Mouse (Mus musculus) cortical plate, adult 2 months (tissue): ENCODE data around the gene Pramel1. TPM values are rescaled to one million over a fixed set of nuclear protein-coding genes. Genes with fewer than 3 reads are reported as not detected.
A peak's percentile ranks its signal among the peaks of the same experiment; 100 is the strongest.
"Not testable (repeated sequence)": the region's sequence is repeated elsewhere in the genome, so short reads cannot be mapped to it uniquely, and the experiment has no call there.

ENCODE experiments used
- H3K27ac ChIP-seq: fragments of 200-500 bp; 2 replicates; pipeline ENCODE4 v1.5.1; 2012; ENCODE audit warnings: low read length, control low read depth, inconsistent platforms; ENCODE audit not compliant: insufficient read depth
- H3K4me1 ChIP-seq: fragments of 200-500 bp; 2 replicates; pipeline ENCODE4 v1.6.1; 2011; ENCODE audit warnings: low read length; ENCODE audit not compliant: control insufficient read depth, insufficient read depth
- H3K4me3 ChIP-seq: fragments of 200-500 bp; 2 replicates; pipeline ENCODE4 v1.5.1; 2011; ENCODE audit warnings: mild to moderate bottlenecking, low read length, control low read depth; ENCODE audit not compliant: insufficient read depth
- CTCF ChIP-seq: fragments of 200-500 bp; IDR thresholded peaks from 2 replicates; pipeline ENCODE4 v1.5.1; 2011; ENCODE audit warnings: mild to moderate bottlenecking, control low read depth, low read length; ENCODE audit not compliant: insufficient read depth; ENCODE audit errors: extremely low read depth
- POLR2A ChIP-seq: fragments of 200-500 bp; IDR thresholded peaks from 2 replicates; pipeline ENCODE4 v1.6.1; 2011; ENCODE audit warnings: mild to moderate bottlenecking, low read length, control low read depth; ENCODE audit not compliant: insufficient read depth; ENCODE audit errors: extremely low read depth
- polyA plus RNA-seq: library from polyadenylated mRNA; depleted of rRNA; stranded (reverse); fragments of >200 nt; gene quantifications from 2 replicates; pipeline ENCODE4 v1.2.3, GENCODE M21; 2012; rRNA removed

The Pramel1 gene
- polyA plus RNA-seq: 0.06 TPM in 2 replicates

DNA sequence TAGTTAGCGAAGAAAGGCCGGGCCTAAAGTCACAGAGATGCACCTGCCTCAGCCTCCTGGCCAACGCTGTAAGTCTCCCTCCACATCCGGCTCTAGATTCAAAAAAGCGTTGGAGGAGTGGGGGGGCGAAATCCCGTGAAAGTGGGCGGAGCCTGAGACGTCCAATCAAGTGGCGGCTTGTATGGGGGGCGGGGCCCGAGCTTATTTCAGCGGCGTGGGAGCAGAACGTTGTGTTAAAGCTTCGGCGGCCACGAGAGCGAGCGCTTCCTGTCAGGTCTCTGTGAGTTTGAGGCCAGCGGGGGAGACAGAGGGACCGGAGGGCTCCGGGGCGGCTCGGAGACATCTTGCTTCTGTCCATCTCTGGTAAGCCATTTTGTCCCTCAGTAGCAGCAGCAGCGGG is at the start of gene Pramel1:
TSS of gene Pramel1 (plus strand) at position 248 of the 400 bp plus-strand sequence.
- H3K4me3 ChIP-seq: no peak within 1 kb of the TSS
- no peak for TF ChIP-seq CTCF
- no peak for TF ChIP-seq POLR2A
- no peak within 1 kb of the TSS for H3K27ac ChIP-seq
- H3K4me1 ChIP-seq: no peaks in the 10 kb centered on the region

DNA sequence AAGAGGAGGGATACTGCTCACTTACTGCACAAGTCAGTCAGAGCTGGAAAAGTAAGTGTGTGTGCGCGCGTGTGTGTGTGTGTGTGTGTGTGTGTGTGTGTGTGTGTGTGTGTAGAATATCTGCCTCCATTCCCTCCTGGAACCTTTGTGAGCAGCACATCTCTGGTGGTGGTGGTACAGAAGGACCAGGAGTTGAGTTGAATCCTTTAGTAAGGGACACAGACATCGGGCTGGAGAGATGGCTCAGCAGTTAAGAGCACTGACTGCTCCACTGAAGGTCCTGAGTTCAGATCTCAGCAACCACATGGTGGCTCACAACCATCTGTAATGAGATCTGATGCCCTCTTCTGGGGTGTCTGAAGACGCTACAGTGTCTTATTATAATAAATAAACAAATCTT is 48.7 kb upstream of the Pramel1 start:
- not testable (repeated sequence) for H3K27ac ChIP-seq, H3K4me3 ChIP-seq, H3K4me1 ChIP-seq

GRCm38 (mm10) chr4:143348678-143349077 is 45.5 kb upstream of the Pramel1 start:
- no peak overlapping the region for H3K27ac ChIP-seq
- no peaks in the 10 kb centered on the region for H3K4me1 ChIP-seq
- TF ChIP-seq POLR2A: no peak
- H3K4me3 ChIP-seq: no peak overlapping the region

GRCm38 (mm10) chr4:143349484-143349906 is 44.7 kb upstream of the Pramel1 start, which contains the start of gene Lrrc38:
Lrrc38 (plus strand) TSS chr4:143349757.
- Histone ChIP-seq H3K4me3 (peak within 1 kb of the TSS; percentile 32), H3K4me1 (no peaks in the 10 kb centered on the region), H3K27ac (no peak within 1 kb of the TSS)
- TF ChIP-seq POLR2A (no peak), CTCF (no peak)

- TF ChIP-seq POLR2A (no peak), CTCF (no peak)
- H3K4me1 ChIP-seq: no peaks in the 10 kb centered on the region
These were observed 43.9 kb upstream of the Pramel1 start for GRCm38 (mm10) chr4:143350047-143351015.

GRCm38 (mm10) chr4:143352301-143352700 is 41.9 kb upstream of the Pramel1 start:
- no peak overlapping the region for H3K27ac ChIP-seq
- TF ChIP-seq POLR2A: no peak
- H3K4me3 ChIP-seq: no peak overlapping the region
- no peaks in the 10 kb centered on the region for H3K4me1 ChIP-seq

More at GRCm38 (mm10) chr4:143350047-143351015, 43.9 kb upstream of the Pramel1 start:
- peak overlapping the region; percentile 32 for H3K4me3 ChIP-seq
- H3K27ac ChIP-seq: no peak overlapping the region

DNA sequence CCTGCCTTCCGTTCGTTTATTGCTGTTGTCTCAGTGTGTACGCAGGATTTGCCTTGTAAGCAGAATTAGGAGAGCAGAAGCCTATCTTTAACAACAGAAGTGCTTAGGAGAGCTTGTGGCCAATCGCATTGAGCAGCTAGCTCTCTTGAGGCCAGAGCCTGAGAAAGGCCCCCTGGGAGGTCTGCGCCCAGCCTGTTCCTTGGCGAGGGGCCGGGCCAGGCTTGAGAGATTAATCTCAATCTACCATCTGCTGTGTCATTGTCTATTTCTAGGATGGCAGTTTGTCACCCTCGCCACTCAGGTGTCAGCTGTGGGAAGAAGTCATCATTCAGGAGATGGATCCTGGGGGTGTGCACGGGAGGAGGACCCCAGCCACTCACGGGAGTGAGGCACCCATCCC is 32.7 kb upstream of the Pramel1 start:
- Histone ChIP-seq H3K4me3 (no peak overlapping the region), H3K4me1 (no peaks in the 10 kb centered on the region), H3K27ac (no peak overlapping the region)
- TF ChIP-seq POLR2A (no peak), CTCF (no peak)

- H3K4me3 ChIP-seq: no peak overlapping the region
- TF ChIP-seq POLR2A (no peak), CTCF (no peak)
- H3K27ac ChIP-seq: no peak overlapping the region
- no peaks in the 10 kb centered on the region for H3K4me1 ChIP-seq
These were observed 27.7 kb upstream of the Pramel1 start for GRCm38 (mm10) chr4:143366415-143367041.

DNA sequence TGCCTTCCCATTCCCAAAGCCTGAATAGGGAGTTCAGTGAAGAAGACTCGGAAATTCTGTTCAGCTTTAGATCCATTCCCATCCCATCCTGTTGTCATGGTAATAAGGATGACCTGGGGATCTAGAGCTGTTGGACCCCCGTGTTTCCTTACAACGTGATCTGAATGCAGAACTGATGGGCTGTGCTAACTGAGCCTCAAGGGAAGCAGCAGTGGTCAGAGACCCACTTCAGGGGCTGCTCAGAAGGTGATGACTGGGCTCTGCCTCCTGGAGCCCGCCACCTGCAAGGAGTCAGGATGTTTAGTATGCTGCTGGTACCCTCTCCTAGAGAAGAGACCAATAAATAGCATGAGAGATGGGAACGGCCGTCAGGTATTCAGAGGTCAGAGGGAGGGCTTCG is 14.7 kb upstream of the Pramel1 start:
- H3K4me1 ChIP-seq: no peaks in the 10 kb centered on the region
- no peak for TF ChIP-seq POLR2A
- no peak for TF ChIP-seq CTCF
- H3K4me3 ChIP-seq: no peak overlapping the region
- no peak overlapping the region for H3K27ac ChIP-seq
